ENCODE assay signal across 8 mouse cellular contexts in the genomic region with DNA sequence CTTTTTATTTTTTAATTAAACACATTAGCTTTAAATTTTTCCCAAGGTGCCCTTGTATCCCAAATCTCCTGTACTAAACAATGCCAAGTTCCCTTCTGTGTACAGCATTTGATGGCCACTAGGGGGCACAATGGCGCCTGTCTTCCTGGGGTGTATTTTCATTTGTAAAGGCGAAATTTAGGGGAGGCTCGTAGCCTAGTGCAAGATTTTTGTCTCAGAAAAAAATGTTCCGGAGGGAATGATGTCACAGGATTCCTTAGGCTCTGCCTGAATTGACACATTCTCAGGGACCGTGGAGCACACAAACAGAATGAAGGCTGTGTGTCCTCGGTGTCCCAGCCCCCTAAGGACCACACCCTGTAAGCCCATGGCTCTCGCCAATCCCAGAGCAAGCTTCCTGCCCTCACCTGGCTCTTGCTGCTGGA.
A peak's percentile ranks its signal among the peaks of the same experiment; 100 is the strongest.
DNase-seq lines count a peak whose midpoint lies in the region; ATAC-seq lines count a peak whose summit lies in the region.

No protein-coding gene starts in this region.

- H3K27me3 ChIP-seq in forebrain, embryonic 15.5 days, result no peaks in the 10 kb centered on the region
- no peaks in the 10 kb centered on the region for H3K27me3 ChIP-seq in liver, embryonic 16.5 days (ENCODE audit: control insufficient read depth, insufficient read depth, low read depth, low read length)

- no peak overlapping the region for H3K4me2 ChIP-seq in forebrain, embryonic 15.5 days (replicated peaks)
- H3K4me2 ChIP-seq in liver, embryonic 16.5 days (ENCODE audit: low read depth, low read length), result peak overlapping the region; percentile 39; the same call in 1 of the 2 replicates

- peak; percentile 52 for DNase-seq in Muller cell, postnatal 12 days (ENCODE audit: inconsistent ontology term)
- peak; percentile 25 for DNase-seq in heart, postnatal 25 days (ENCODE audit: low spot score)
- DNase-seq in layer of hippocampus, adult 11-12 months (ENCODE audit: low spot score), result peak; percentile 74
- peak; percentile 52 for DNase-seq in ovary, postnatal 14 days (ENCODE audit: low spot score)
- DNase-seq in urinary bladder, postnatal 25 days (ENCODE audit: low spot score), result peak; percentile 66

- H3K9ac ChIP-seq in forebrain, embryonic 15.5 days (replicated peaks), result no peak overlapping the region
- no peak overlapping the region for H3K9ac ChIP-seq in liver, embryonic 16.5 days (ENCODE audit: low read depth, low read length)

- peak overlapping the region; percentile 65 for H3K27ac ChIP-seq in forebrain, embryonic 15.5 days (replicated peaks)
- H3K27ac ChIP-seq in liver, embryonic 16.5 days (ENCODE audit: low read length), result no peak overlapping the region

- no peak overlapping the region for H3K4me3 ChIP-seq in forebrain, embryonic 15.5 days
- H3K4me3 ChIP-seq in liver, embryonic 16.5 days (ENCODE audit: low read depth, low read length), result no peak overlapping the region

- peaks cover 6% of the 10 kb centered on the region for H3K4me1 ChIP-seq in forebrain, embryonic 15.5 days
- H3K4me1 ChIP-seq in liver, embryonic 16.5 days (ENCODE audit: control insufficient read depth, low read depth, low read length), result no peaks in the 10 kb centered on the region; the same call in 1 of the 2 replicates

- H3K36me3 ChIP-seq in forebrain, embryonic 15.5 days, result peaks cover 3% of the 10 kb centered on the region; the same call in 1 of the 2 replicates
- no peaks in the 10 kb centered on the region for H3K36me3 ChIP-seq in liver, embryonic 16.5 days (ENCODE audit: control insufficient read depth, insufficient read depth)

- WGBS in forebrain, embryonic 15.5 days, result 20% methylated on average over 7 of the region's 7 CpGs
- 28% methylated on average over 7 of the region's 7 CpGs for WGBS in liver, embryonic 16.5 days (ENCODE audit: insufficient replicate concordance)

- no peaks in the 10 kb centered on the region for H3K9me3 ChIP-seq in forebrain, embryonic 15.5 days
- H3K9me3 ChIP-seq in liver, embryonic 16.5 days (replicated peaks; ENCODE audit: control insufficient read depth, low read length), result no peaks in the 10 kb centered on the region

- ATAC-seq in cerebellum, adult (ENCODE audit: insufficient number of reproducible peaks, low FRiP score, low TSS enrichment), result peak; percentile 36; the same call in 1 of the 2 replicates
- ATAC-seq in forebrain, embryonic 15.5 days (replicated peaks), result peak; percentile 43; the same call in 1 of the 2 replicates
- ATAC-seq in liver, embryonic 16.5 days (ENCODE audit: low read depth), result no peak

- intact Hi-C loops in heart, postnatal 25 days (cut with DNase I), result loop anchor here (2.0 kb wide), 1 partner anchor 119 kb away; no protein-coding TSS in a partner anchor
